ENCODE assay signal across 8 mouse cellular contexts in genomic region chr14:40894576-40895247, GRCm38 (mm10). TPM values are rescaled to one million over a fixed set of nuclear protein-coding genes. Genes with fewer than 3 reads are reported as not detected.
DNase-seq lines count a peak whose midpoint lies in the region; ATAC-seq and TF ChIP-seq lines count a peak whose summit lies in the region.

No protein-coding gene starts in this region.

- TF ChIP-seq EP300 in ES-Bruce4 (IDR thresholded peaks at IDR 0.05; ENCODE audit: insufficient read depth, low read depth, low read length): peak; percentile 77; the same call in 1 of the 2 replicates
- no peak for TF ChIP-seq EP300 in heart, postnatal 0 days (IDR thresholded peaks at IDR 0.05; ENCODE audit: low read depth)
- TF ChIP-seq EP300 in stomach, postnatal 0 days (optimal IDR thresholded peaks at IDR 0.05): no peak

- no peak overlapping the region for H3K27ac ChIP-seq in ES-Bruce4 (ENCODE audit: insufficient read depth, low read length)
- no peak overlapping the region for H3K27ac ChIP-seq in forebrain, embryonic 13.5 days
- H3K27ac ChIP-seq in heart, postnatal 0 days (ENCODE audit: low read depth): no peak overlapping the region
- H3K27ac ChIP-seq in liver, embryonic 15.5 days (replicated peaks): no peak overlapping the region
- no peak overlapping the region for H3K27ac ChIP-seq in neural tube, embryonic 13.5 days (replicated peaks)
- no peak overlapping the region for H3K27ac ChIP-seq in stomach, postnatal 0 days (replicated peaks)

- TF ChIP-seq POLR2A in ES-Bruce4 (IDR thresholded peaks at IDR 0.05; ENCODE audit: insufficient read depth, low read length): no peak

- H3K4me2 ChIP-seq in forebrain, embryonic 13.5 days: peak overlapping the region; percentile 55
- peak overlapping the region; percentile 44 for H3K4me2 ChIP-seq in heart, postnatal 0 days (ENCODE audit: low read depth, low read length)
- peak overlapping the region; percentile 37 for H3K4me2 ChIP-seq in liver, embryonic 15.5 days
- H3K4me2 ChIP-seq in neural tube, embryonic 13.5 days: peak overlapping the region; percentile 50
- H3K4me2 ChIP-seq in stomach, postnatal 0 days (replicated peaks; ENCODE audit: low read depth): peak overlapping the region; percentile 42

- no peaks in the 10 kb centered on the region for H3K27me3 ChIP-seq in ES-Bruce4 (ENCODE audit: control insufficient read depth, insufficient read depth, low read length, poor library complexity, severe bottlenecking)
- H3K27me3 ChIP-seq in forebrain, embryonic 13.5 days: no peaks in the 10 kb centered on the region
- H3K27me3 ChIP-seq in heart, postnatal 0 days (ENCODE audit: control insufficient read depth, insufficient read depth, low read length): 0 out of 2 replicates have a peak, but pooled peaks cover 4% of the 10 kb centered on the region
- H3K27me3 ChIP-seq in liver, embryonic 15.5 days: no peaks in the 10 kb centered on the region
- no peaks in the 10 kb centered on the region for H3K27me3 ChIP-seq in neural tube, embryonic 13.5 days
- no peaks in the 10 kb centered on the region for H3K27me3 ChIP-seq in stomach, postnatal 0 days (ENCODE audit: control insufficient read depth, insufficient read depth, low read length)

- ATAC-seq in forebrain, embryonic 13.5 days: peak; percentile 89
- peak; percentile 80 for ATAC-seq in heart, postnatal 0 days (ENCODE audit: insufficient read depth, low read depth)
- ATAC-seq in liver, embryonic 15.5 days (ENCODE audit: insufficient read depth): peak; percentile 32; the same call in 1 of the 2 replicates
- peak; percentile 89 for ATAC-seq in neural tube, embryonic 13.5 days (ENCODE audit: low read depth)
- peak; percentile 78; the same call in 1 of the 2 replicates for ATAC-seq in stomach, postnatal 0 days (ENCODE audit: low FRiP score, low TSS enrichment)

- no peak overlapping the region for H3K4me3 ChIP-seq in ES-Bruce4 (ENCODE audit: low read depth, low read length)
- H3K4me3 ChIP-seq in forebrain, embryonic 13.5 days: peak overlapping the region; percentile 19; the same call in 1 of the 2 replicates
- peak overlapping the region; percentile 6; the same call in 1 of the 2 replicates for H3K4me3 ChIP-seq in heart, postnatal 0 days (ENCODE audit: low read depth, low read length)
- no peak overlapping the region for H3K4me3 ChIP-seq in liver, embryonic 15.5 days (replicated peaks)
- peak overlapping the region; percentile 21 for H3K4me3 ChIP-seq in neural tube, embryonic 13.5 days
- no peak overlapping the region for H3K4me3 ChIP-seq in stomach, postnatal 0 days (ENCODE audit: low read depth, low read length)

- no peaks in the 10 kb centered on the region for H3K9me3 ChIP-seq in ES-Bruce4 (replicated peaks; ENCODE audit: control insufficient read depth, insufficient read depth, low read length, poor library complexity, severe bottlenecking)
- no peaks in the 10 kb centered on the region for H3K9me3 ChIP-seq in forebrain, embryonic 13.5 days (replicated peaks)
- no peaks in the 10 kb centered on the region for H3K9me3 ChIP-seq in heart, postnatal 0 days (replicated peaks; ENCODE audit: control insufficient read depth, low read length)
- H3K9me3 ChIP-seq in liver, embryonic 15.5 days (replicated peaks): no peaks in the 10 kb centered on the region
- no peaks in the 10 kb centered on the region for H3K9me3 ChIP-seq in neural tube, embryonic 13.5 days
- H3K9me3 ChIP-seq in stomach, postnatal 0 days (ENCODE audit: control insufficient read depth, low read length): no peaks in the 10 kb centered on the region

- TF ChIP-seq CTCF in ES-Bruce4 (IDR thresholded peaks at IDR 0.05; ENCODE audit: low read depth, low read length): peak; percentile 89
- peak; percentile 91 for TF ChIP-seq CTCF in heart, postnatal 0 days (IDR thresholded peaks at IDR 0.05; ENCODE audit: low read depth)
- TF ChIP-seq CTCF in stomach, postnatal 0 days (IDR thresholded peaks at IDR 0.05; ENCODE audit: low read depth): peak; percentile 92

- H3K9ac ChIP-seq in ES-Bruce4 (ENCODE audit: low read depth, poor library complexity, severe bottlenecking): 0 out of 2 replicates have a peak overlapping the region, but pooled peaks have one; percentile 13
- H3K9ac ChIP-seq in forebrain, embryonic 13.5 days: peak overlapping the region; percentile 37
- no peak overlapping the region for H3K9ac ChIP-seq in heart, postnatal 0 days (replicated peaks; ENCODE audit: low read depth, low read length)
- H3K9ac ChIP-seq in liver, embryonic 15.5 days: no peak overlapping the region
- peak overlapping the region; percentile 32; the same call in 1 of the 2 replicates for H3K9ac ChIP-seq in neural tube, embryonic 13.5 days
- H3K9ac ChIP-seq in stomach, postnatal 0 days (ENCODE audit: low read length): no peak overlapping the region

- H3K36me3 ChIP-seq in ES-Bruce4 (ENCODE audit: control insufficient read depth, insufficient read depth, low read length, poor library complexity, severe bottlenecking): no peaks in the 10 kb centered on the region
- H3K36me3 ChIP-seq in forebrain, embryonic 13.5 days (ENCODE audit: poor library complexity, severe bottlenecking): no peaks in the 10 kb centered on the region
- no peaks in the 10 kb centered on the region for H3K36me3 ChIP-seq in heart, postnatal 0 days (replicated peaks; ENCODE audit: control insufficient read depth, insufficient read depth, low read length)
- no peaks in the 10 kb centered on the region for H3K36me3 ChIP-seq in liver, embryonic 15.5 days (replicated peaks)
- no peaks in the 10 kb centered on the region for H3K36me3 ChIP-seq in neural tube, embryonic 13.5 days
- no peaks in the 10 kb centered on the region for H3K36me3 ChIP-seq in stomach, postnatal 0 days (ENCODE audit: control insufficient read depth, insufficient read depth, low read length)

- 15% methylated on average over 23 of the region's 23 CpGs for WGBS in forebrain, embryonic 13.5 days
- 12% methylated on average over 23 of the region's 23 CpGs for WGBS in heart, postnatal 0 days
- WGBS in liver, embryonic 15.5 days (ENCODE audit: insufficient replicate concordance): 15% methylated on average over 23 of the region's 23 CpGs
- 16% methylated on average over 23 of the region's 23 CpGs for WGBS in neural tube, embryonic 13.5 days
- 5% methylated on average over 23 of the region's 23 CpGs for WGBS in stomach, postnatal 0 days

- H3K4me1 ChIP-seq in ES-Bruce4 (ENCODE audit: control insufficient read depth, insufficient read depth, low read length): peaks cover 4% of the 10 kb centered on the region
- peaks cover 7% of the 10 kb centered on the region for H3K4me1 ChIP-seq in forebrain, embryonic 13.5 days
- no peaks in the 10 kb centered on the region for H3K4me1 ChIP-seq in heart, postnatal 0 days (ENCODE audit: control insufficient read depth, insufficient read depth)
- H3K4me1 ChIP-seq in liver, embryonic 15.5 days (replicated peaks): peaks cover 22% of the 10 kb centered on the region; the same call in 1 of the 2 replicates
- peaks cover 8% of the 10 kb centered on the region; the same call in 1 of the 2 replicates for H3K4me1 ChIP-seq in neural tube, embryonic 13.5 days (replicated peaks)
- no peaks in the 10 kb centered on the region for H3K4me1 ChIP-seq in stomach, postnatal 0 days (replicated peaks; ENCODE audit: control insufficient read depth, insufficient read depth)

- DNase-seq in c-Kit-positive CD71-positive TER-119-positive erythroid progenitor cells, embryonic 14.5 days (ENCODE audit: low spot score): peak; percentile 68
- peak; percentile 65 for DNase-seq in heart, postnatal 0 days (ENCODE audit: low spot score)
- peak; percentile 82 to 92 for DNase-seq in kidney, postnatal 36 days
- peak; percentile 87 for DNase-seq in stomach, postnatal 0 days (ENCODE audit: low spot score)

RNA-seq across cellular contexts. Expression of gene Sh2d4b, which starts 1.6 kb away (rescaled TPM):
- 1.7 and 2.6 TPM in 2 replicates for polyA plus RNA-seq in ES-Bruce4 (2011; ENCODE audit: insufficient read depth, insufficient read length, low read depth, missing spikeins)
- polyA plus RNA-seq in forebrain, embryonic 13.5 days (2015; fragmentation: Nextera tagmentation; extraction: Ambion mirVana): 2.3 and 2.4 TPM in 2 replicates
- total RNA-seq in heart, postnatal 0 days (2014; rRNA removed; ENCODE audit: low replicate concordance): 0.46 and 1.0 TPM in 2 replicates
- polyA plus RNA-seq in heart, postnatal 0 days (2015; fragmentation: Nextera tagmentation; extraction: Ambion mirVana): 0.20 and 0.21 TPM in 2 replicates
- polyA plus RNA-seq in liver, embryonic 15.5 days (2015; fragmentation: Nextera tagmentation; extraction: Ambion mirVana): 0.03 and 0.10 TPM in 2 replicates
- 1.5 and 1.6 TPM in 2 replicates for polyA plus RNA-seq in neural tube, embryonic 13.5 days (2015; fragmentation: Nextera tagmentation; extraction: Ambion mirVana)
- polyA plus RNA-seq in stomach, postnatal 0 days (2015; fragmentation: Nextera tagmentation; extraction: Ambion mirVana): 0.07 and 0.22 TPM in 2 replicates

Comparison
In these comparisons a context has a peak if more than half of its experiments do, and no peak if none do; other contexts are left out.
1. H3K4me3 ChIP-seq: peak in forebrain, embryonic 13.5 days (single experiment), heart, postnatal 0 days (single experiment) and neural tube, embryonic 13.5 days (single experiment); none in ES-Bruce4 (single experiment), liver, embryonic 15.5 days (single experiment) and stomach, postnatal 0 days (single experiment).
2. H3K9ac ChIP-seq: peak in ES-Bruce4 (single experiment), forebrain, embryonic 13.5 days (single experiment) and neural tube, embryonic 13.5 days (single experiment); none in heart, postnatal 0 days (single experiment), liver, embryonic 15.5 days (single experiment) and stomach, postnatal 0 days (single experiment).
3. ATAC-seq: peak in every context shown above with its lines; median percentile 89 in forebrain, embryonic 13.5 days; 89 in neural tube, embryonic 13.5 days; 80 in heart, postnatal 0 days; 78 in stomach, postnatal 0 days; 32 in liver, embryonic 15.5 days.
4. Peak in every context shown above with its lines, with median percentiles within 50 percentile points of each other: CTCF ChIP-seq, DNase-seq and H3K4me2 ChIP-seq.